Mouse (Mus musculus): ENCODE data around the gene Spag17. TPM values are rescaled to one million over a fixed set of nuclear protein-coding genes. Genes with fewer than 3 reads are reported as not detected.

Gene Spag17
- total RNA-seq, 2 experiments from 2014 or later = not detected

GRCm38 (mm10) chr3:100160682-100161445 lies 275.7 kb downstream of the Spag17 start:
- no peak for ATAC-seq (replicated peaks; ENCODE audit: low FRiP score, low TSS enrichment, poor library complexity, severe bottlenecking)

DNA sequence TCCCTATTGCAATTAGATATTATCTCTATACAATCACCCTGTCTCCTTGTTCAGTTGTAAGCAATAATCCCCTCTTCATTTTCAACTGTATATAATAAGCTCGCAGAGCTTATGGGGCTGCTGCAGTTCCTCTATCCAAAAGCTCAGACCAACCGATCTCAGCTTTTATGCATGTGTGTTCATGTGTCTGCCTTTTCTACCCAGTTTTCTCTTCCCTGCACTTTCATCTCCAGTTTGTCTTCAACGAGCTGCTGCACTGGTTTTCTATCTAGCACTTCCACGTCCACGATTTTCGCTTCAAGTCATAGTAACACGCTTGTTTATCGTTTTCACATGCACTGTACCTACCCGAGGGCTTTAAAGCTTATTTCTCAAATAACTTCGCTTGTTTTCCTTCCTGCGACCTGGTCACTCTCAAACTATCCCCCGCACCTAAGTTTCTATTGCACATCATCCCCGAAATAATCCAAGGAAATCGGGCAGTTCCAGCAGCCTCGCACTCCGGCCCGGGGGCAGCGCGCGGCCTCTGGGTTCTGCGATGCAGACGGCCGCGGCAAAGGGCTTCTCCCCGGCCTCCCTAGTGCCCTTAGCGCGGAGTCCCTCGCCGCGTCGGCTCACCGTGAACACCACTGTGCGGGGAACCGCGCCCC lies 276.6 kb downstream of the Spag17 start:
- no peak for ATAC-seq (replicated peaks; ENCODE audit: low FRiP score, low TSS enrichment, poor library complexity, severe bottlenecking)

DNA sequence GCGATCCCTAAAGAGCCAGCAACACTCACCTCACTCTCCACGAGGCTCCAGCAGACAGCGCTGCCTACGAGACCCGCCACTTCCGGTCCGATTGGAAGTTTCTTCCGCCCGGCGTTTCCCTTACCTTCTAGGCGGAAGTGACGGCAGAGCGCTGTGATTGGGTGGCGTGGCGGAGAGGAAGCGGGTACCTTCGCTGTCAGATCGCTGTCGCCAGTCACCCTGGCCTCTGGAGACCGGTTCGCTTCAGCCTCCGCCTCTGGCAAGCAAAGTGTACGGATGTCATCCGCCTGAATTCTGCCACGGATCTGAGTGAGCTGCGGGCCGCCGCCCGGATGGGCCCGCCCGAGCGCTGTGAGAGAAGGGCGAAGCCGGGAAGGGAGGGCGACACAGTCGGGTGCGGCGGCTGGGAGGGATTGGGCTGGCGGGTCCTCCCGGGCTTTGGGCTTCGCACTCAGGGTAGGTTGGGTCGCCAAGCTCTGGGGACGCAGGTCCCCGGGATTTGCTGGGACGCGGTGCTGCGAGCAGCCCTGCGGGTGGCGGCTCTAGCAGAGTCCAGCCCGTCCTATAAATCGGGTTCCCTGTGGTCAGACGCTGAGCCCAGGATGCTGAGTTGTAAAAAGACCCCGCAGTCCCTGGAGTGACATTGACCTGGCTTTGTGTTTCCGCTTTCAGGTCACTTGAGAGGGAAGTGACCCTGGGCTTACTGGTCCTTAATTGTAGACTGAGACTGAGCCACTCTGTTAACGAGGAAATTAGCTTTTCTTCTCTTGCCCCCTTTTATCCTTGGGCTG lies 277.3 kb downstream of the Spag17 start, which contains the start of the genes Gdap2 and Wdr3:
Gdap2 (plus strand) TSS at position 67 of the 791 bp plus-strand sequence.
Wdr3 (minus strand) TSS at position 93 of the 791 bp plus-strand sequence.
- ATAC-seq (replicated peaks; ENCODE audit: low FRiP score, low TSS enrichment, poor library complexity, severe bottlenecking) = peak; percentile 99

DNA sequence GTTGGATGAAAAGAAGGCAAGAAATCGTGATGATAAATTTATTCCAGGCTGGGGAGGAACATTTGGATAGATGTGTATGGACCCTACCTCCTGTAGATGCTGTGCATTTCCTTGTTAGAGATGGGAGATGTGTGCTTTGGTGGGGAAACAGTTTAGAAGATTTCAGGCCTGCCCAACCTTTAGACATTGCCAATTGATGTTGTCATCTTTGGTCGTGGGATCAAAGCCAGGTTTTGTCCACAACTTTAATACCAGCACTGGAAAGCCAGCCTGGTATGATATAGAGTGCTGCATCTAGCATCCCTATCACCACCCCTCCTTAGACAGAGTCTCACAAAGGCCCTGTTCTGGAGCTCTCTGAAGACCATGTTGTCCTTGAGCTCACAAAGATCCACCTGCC lies 278.4 kb downstream of the Spag17 start:
- no peak for ATAC-seq (replicated peaks; ENCODE audit: low FRiP score, low TSS enrichment, poor library complexity, severe bottlenecking)

DNA sequence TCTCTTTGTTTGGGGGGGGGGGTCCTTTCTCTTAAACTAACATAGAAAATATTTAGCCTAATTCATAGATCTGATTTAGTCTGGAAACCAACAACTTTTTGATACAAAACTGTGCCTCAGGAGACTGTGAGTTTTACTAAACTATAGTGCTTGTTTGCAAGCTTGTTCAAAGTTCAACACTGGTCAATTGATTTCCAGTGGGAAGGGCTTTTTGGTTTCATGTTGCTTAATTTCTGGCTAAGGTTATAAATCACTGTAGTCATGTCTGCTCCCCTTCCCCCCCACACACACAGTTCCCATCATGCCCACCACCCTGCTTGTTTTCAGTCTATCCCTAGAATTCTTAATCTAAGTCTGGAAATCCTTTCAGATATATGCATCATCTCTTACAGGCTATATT lies 279.8 kb downstream of the Spag17 start:
- no peak for ATAC-seq (replicated peaks; ENCODE audit: low FRiP score, low TSS enrichment, poor library complexity, severe bottlenecking)

DNA sequence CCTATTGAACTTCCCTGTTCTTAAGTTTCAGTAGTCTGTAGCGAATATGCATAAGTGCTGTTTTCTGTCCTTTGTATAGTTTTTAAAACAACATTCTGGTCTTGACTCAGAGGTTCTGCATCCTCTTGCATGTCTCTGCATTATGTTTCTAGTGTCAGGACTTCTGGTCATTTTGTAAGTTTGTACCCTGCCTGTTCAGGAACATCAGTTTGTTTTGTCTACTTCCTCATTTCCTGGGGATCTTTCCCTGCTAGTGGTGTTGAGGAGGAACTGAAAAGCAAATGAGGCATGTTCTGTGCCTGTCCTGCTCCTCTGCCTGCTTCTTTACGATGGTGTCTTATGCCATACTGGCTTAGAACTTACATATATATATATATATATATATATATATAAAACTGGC lies 290.8 kb downstream of the Spag17 start:
- ATAC-seq (replicated peaks; ENCODE audit: low FRiP score, low TSS enrichment, poor library complexity, severe bottlenecking) = no peak

DNA sequence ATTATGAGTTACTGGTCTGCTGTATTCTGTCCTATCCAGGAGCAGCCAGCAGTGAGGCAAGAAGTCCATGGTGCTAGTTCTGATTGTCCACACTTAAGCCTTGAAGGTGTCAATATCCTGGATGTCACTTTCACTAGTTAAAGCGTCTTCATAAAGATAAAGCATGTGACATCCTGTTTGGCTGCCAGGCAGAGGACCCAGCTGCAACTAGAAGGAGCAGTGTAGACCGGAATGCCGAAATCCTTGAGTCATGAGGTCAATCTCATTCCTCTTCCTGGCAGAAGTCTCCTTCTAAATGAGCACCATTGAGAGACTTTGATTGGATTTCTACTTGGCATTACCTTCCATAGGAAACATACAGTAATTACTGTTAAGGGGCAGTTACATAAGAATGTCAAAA lies 295.3 kb downstream of the Spag17 start:
- ATAC-seq (replicated peaks; ENCODE audit: low FRiP score, low TSS enrichment, poor library complexity, severe bottlenecking) = no peak

GRCm38 (mm10) chr3:100189444-100189843 lies 304.2 kb downstream of the Spag17 start:
- ATAC-seq (replicated peaks; ENCODE audit: low FRiP score, low TSS enrichment, poor library complexity, severe bottlenecking) = peak; percentile 53; the same call in 1 of the 2 replicates

GRCm38 (mm10) chr3:100189861-100190260 lies 304.7 kb downstream of the Spag17 start:
- ATAC-seq (replicated peaks; ENCODE audit: low FRiP score, low TSS enrichment, poor library complexity, severe bottlenecking) = no peak

Data from megakaryocyte-erythroid progenitor cell, adult 5-6 weeks (primary cell).